Mouse (Mus musculus) lung, postnatal 10 days (tissue): Measurements from ENCODE around the gene Ptprs.
A peak's percentile ranks its signal among the peaks of the same experiment; 100 is the strongest.

ENCODE experiments used
- DNase-seq: peaks from one replicate; pipeline ENCODE4 v3.0.0; 2021

Ptprs gene

DNA sequence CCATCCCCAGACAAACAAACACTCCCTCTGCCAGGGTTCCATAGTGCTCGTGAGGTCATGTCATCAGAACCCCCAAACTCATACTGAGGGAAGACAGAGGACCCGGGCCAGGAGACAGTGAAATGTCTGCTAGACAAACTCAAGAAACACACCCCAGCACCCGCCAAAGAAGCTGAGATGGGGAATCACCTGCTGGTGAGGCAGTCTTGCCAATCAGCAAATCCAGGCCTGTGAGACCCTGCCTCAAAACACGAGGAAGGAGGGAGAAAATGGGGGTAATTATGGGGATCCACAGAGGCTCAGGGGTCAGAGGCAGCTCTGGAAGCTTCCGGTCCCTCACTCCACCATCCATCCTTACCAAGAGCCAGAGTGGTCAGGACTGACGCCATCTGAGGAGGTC, 9.5 kb downstream of the Ptprs start:
- no peak for DNase-seq

DNA sequence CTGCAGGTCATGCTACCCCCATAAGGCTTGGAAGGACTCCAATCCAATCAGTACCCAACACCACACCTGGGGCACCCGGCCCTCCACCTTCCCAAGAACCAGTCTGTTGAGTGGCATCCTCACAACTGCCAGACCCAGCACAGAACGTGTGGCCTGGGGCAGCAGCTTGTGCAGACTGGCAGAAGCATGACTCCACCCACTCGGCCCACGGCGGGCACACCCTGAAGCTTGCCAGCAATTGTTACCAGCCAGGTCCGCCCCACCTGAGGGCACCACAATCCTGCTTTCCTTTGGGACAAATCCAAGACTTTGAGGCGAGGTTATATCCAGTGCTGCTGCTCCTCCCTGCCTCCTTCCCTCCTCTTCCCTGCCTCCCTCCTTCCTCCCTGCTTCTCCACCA, 11.5 kb downstream of the Ptprs start:
- no peak for DNase-seq

DNA sequence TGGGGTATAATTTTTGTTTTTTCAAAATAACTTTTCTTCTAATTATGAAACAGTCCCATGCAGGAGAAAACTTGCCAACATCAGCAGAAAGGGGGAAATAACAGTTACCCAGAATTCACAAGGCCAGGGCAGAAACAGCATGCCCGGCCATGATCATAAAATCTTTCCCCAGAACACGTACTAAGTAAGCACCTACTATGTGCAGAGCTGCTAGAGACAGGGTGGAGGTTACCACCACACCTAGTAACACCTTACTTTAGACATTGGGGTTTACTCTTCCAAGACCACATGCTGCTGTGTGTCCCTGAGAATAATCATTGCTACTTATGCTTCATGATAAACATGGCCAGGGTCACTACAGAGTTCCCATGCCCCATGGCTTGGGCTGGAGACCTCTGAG, 11.9 kb downstream of the Ptprs start:
- DNase-seq: no peak

DNA sequence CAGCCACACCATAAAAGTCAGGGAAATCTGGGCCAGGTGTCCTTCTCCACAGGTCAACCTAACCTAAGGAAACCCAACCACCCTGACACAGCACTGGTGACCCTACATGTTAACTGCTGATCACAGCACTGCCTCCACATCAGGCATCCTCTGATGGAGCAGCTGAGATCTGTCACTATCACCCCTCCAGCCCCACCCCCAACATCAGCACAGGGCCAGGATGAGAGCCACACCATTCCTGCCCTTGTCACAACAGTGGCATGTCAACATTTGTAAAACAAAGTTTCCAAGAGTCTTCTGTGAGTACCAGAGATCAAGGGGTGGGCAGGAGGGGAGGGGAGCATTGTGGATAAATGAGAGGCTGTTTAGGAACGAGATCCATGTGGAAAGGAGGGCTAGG, 12.8 kb downstream of the Ptprs start:
- peak; percentile 87 for DNase-seq

DNA sequence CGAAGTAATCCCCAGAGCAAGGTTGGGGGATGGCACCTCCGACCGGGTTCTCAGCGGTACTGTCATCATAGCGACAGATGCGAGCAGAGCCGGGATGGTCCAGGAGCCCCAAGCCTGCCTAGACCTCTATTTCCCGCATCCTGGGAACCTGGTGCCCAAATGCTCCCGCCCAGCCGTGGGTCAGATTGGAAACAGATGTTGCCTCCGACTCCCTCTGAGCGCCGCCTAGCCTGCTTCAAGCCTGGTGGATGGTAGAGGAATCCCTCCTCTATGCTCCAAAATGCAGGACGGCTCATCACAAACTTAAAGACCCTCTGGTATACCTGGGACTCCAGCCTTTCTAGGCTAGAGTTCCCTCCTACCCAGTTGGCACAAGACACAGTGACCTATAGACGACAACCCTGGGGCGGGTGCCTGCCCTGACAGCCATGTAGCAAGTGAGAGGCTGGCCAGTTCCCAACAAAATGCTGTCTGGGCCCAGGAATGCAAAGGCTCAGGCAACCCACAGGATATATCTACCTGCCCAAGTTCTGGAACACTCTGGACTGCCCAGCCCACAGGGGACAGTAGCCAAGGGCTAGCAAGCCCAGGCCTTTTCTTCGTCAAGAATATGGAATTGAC, 13.3 kb downstream of the Ptprs start:
- no peak for DNase-seq

DNA sequence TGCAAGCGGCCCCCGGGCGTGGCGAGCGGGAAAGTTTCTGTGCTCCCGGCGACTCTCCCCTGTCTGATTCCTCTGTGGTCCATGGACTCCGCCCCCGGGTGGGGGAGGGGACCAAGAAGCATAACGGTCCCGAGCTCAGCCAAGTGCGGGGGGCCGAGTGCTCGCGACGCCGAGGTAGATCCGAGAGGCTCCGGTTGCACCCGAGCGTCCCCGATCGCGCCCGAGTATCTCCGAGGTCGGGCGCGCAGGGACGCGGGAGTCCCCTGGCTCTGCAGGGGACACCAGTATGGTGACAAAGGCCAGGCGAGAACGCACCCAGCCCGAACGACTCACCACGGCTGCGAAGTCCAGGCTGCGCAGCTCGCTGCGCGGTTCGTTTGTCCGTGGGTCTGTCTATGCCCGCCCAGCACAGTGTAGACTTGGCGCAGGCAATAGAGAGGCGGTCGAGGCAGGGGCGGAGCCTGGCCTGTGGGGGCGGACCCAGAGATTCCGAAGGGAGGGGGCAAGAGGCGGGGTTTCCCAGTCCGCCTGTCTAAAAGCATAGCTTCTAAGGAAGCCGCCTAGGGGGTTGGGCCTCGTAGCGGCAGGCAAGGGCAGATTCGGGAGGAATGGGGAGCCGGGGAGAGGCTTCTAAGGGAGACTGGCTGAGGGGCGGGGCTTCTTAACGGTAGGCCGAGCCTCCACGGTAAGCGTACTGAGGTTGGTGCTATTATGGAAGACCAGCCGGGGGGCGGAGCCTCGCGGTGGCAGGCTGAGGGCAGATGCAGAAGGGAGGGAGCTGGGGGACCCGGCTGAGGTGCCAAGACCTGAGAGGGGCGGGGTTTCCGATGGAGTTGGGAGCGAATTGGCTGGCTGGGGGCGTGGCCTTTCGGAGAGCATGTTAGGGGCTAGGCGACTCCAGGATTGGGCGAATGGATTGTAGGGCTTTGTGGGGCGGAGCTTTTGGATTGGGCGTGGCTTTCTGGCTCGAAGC, 14.2 kb downstream of the Ptprs start:
- DNase-seq: peak; percentile 100

DNA sequence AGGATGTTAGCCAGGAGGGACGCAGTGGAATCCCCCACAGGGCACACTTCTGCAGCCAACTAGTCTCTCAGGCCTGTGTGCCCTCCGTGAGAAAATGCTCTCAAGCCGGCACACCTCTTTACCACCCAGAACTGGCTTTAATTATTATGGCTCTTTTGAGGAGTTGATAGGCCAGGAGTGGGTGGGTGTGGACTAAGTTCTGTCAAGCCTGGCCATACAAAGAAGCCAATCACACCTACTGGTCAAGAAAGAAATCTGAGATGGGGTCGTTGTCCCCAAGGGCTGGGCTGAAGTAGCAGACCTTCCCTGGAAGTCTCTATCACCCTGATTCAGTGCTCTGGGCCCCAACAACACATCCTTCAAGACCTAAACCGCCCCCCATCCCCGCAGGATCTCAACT, 15.4 kb downstream of the Ptprs start:
- DNase-seq: no peak

DNA sequence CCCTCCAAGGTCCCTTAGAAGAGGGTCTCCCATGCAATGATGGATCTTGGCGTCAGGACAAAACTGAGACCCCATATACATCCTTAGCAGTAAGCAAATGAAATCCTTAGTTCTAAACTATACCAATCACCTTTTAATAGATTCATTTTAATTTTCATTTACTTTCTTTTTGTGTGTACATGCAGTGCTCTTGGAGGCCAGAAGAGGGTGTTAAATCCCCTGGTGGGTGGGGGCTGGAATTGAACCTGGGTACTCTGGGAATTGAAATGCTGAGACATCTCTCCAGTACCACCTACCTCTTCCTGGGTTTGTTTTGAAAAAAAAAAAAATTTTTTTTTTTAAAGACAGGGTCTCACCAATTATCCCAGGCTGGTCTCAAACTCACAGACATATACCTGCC, 18.8 kb downstream of the Ptprs start:
- no peak for DNase-seq

DNA sequence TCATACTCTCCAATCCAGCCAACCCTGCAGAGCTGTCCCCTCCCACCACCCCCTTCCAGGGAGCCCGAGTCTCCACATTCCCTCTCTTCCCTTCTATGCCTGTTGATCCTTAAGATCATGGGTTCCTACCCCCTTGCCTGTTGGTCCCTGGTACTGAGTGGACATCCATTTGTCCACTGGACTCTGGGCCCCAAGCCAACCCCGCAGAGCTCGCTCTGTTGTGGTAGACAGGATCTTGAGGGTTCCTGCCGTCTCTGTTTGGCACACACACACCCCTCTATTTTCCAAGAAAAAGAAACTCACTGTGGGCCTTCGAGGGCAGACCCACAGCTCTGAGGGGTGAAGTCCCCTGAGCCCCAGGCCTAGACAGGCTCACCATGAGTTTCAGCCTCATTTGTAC, 19.9 kb downstream of the Ptprs start:
- DNase-seq: no peak

DNA sequence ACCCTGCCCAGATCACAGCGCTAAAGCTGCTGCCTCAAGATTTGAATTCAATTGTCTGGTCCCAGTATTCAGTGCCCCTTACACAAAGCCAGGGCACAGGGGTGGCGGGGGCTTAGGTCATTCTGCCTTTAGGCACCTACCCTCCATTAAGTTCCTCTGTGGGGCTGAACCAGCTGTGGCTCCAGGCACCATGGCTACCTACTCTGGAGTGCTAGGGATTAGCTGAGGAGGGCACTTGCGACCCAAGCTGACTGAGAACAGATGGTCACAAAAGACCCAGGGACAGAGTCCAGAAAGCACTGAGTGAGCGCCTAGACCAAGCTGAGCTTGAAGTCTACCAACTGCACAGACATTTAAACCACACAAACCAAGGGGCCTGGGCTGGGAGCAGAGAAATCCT, 22.6 kb downstream of the Ptprs start:
- DNase-seq: no peak

DNA sequence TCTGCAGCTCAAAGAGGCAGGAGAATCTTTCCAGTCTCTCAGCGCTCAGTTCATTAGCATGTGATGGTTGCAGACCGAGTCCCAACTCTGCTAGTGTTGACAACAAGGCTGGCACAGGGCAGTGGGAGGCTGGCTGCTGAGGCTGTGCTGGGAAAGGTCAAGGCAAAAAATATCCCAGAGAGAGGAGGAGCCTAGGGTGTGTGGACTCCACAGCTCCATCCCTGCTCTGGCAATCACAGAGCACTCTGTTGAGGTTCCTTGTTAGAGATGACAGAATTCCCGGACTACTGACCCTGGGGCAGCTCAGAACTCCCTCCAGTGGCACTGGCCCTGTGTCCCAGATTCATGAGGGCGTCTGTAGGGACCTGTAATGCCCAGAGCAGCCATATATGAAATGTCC, 23.0 kb downstream of the Ptprs start:
- DNase-seq: no peak

DNA sequence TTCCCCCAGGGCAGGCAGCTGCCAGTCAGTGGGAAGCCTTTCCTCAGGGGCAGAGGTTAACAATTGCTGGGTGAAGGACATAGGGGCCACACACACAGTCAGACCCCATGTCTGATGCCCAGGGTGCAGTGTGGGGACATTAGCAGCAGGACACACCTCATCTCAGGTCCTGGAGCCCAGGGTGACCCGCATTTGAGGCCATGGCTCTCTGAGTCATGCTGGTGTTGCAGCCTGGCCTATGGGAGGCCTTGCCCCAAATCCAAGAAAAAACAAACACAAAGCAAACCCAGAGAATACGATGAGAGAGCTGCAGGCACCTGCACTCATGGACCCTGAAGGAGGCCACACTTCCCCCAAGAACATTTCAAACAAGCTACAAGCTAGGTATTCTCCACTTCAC, 28.6 kb downstream of the Ptprs start:
- DNase-seq: no peak

DNA sequence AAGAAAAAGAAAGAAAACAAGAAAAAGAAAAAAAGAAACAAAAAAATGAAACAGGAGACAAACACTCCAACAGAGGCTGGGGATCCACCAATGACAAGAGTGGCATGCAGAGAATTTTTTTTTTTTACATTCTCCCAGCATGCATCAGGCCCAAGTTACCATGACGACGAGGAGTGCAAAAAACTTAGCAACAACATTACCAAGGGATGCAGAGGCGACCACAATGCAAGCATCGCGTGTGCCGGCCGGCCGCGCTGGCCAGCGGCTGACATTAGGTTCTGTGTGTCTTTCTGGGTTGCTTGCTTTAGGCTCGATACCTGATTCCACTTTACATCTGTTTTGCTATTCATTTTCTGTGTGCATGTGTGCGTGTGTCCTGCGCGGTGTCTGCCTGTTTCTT, 30.9 kb downstream of the Ptprs start:
- DNase-seq: peak; percentile 80

DNA sequence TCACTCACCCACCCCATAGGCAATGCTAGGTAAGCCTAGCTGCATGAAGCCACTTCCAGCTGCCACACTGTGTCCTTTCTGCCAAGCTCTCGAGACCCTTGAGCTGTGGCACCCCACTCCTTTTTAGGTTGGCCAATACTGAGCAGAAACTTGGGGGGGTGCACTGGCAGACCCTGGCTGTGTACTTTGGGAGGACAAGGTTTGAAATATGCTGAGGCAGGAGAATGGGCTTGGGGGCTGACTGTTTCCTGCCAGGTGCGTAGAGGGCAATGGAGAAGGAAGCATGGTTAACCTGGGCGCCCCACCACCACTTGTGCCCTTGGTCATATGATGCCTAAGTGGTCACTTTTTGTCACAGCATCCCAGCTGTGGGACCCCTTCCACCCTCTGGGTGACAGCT, 31.5 kb downstream of the Ptprs start:
- no peak for DNase-seq

DNA sequence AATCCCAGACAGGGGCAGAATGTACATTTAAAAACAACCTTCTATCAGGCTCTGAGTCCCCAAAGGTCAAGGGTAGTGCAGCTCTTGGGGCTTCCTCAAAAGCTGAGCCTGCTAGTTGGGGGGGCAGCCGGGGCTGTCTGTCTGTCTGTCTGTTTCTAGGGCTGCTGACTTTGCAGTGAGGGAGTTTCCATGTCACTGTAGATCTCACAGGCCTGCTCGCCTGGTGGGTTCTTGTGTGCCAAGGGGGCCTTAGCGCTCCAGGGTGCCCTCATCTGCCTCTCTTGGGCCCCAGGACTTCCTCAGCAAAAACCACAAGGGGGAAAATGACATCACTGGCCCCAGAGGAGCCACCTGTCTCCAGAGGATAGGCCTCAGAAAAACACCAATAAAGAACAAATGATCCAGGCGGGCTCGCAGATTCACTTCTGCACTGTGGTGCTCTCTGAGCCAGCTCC, 32.9 kb downstream of the Ptprs start:
- no peak for DNase-seq

DNA sequence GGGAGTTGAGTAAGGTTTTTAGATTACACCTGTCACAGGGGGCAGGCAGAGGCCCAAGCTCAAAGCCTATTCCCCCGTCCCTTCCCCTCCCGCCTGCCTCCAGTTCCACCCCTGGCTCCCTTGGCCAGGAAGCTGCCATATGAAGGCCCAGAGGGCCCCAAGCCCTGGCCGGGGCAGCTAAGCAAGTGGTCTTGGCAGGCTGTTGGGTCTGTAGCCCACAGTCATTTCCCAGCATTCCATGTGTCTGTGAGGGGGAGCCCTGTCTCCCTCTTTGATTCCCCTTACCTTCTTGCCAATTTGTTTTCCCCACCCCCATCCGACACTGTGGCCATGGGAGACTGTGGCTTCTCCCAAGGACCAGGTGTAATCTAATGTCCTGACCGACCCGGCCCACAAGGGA, 34.0 kb downstream of the Ptprs start:
- no peak for DNase-seq

DNA sequence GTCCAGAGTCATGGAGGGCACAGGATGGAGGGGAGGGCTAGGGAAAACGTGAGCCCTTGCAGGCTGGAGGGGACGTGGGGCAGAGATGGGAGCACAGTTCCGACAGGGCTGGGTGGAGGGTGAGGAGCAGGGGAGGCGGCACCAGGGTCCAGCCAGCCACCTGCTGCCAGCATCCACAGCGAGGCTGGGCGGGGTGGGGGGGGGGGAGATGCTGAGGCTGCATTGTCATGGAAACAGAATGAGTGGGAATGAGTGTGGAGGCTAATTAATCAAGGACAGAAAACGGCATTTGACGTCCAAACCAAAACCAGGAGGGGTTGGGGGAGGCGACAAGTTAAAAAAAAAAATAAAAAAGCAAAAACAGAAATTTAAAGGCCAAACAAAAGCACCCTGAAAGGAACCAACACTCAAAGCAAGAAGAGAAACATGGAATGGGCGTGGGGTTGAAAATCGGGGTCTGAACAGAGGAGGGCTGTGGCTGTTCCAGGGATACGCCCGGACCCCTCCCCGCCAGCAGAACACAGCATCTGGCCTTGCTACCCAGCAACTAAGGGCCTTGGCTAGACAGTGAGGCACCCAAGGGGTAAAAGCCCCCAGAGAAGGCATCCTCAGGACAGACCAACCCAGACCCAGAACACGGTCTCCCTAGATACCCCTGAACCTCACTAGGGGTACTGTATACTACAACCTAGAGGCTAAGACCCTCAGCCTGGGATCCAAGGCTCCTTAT, 36.4 kb downstream of the Ptprs start:
- DNase-seq: no peak

DNA sequence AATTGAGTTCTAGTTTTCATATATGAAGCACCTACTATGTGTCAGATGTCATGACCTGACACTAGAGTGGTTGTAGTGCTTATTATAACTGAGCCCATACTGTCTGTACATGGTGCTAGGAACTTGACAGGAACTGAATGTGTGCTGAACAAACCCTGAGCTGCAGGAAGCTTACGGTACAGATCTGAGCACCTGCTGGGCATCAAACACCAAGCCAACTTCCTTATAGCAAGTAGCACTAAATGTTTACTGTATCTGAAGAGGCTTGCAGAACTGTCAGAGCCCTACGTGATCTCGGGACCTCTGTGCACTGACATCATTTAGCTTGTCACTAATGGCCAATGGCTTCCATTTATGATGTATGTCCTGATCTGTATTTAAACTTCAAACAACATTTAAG, 44.7 kb downstream of the Ptprs start:
- DNase-seq: no peak

DNA sequence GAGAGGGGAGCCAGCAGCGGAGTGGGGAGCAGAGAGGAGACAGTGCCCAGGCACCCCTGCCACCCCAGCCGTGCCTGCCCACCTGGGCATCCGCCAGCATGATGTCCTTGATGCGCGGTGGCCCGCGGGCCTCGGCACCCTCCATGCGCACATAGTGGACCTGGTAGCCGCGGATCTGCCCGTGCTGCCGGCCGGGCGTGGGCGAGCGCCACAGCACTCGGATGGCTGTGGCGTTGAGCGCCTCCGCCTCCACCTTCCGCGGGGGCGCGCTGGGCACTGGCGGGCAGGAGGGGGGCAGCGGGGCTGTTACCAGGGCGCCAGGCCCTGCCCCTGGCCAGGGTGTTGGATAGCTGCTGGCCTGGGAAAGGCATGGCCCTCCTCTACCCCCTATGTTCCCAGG, 48.4 kb downstream of the Ptprs start:
- no peak for DNase-seq

DNA sequence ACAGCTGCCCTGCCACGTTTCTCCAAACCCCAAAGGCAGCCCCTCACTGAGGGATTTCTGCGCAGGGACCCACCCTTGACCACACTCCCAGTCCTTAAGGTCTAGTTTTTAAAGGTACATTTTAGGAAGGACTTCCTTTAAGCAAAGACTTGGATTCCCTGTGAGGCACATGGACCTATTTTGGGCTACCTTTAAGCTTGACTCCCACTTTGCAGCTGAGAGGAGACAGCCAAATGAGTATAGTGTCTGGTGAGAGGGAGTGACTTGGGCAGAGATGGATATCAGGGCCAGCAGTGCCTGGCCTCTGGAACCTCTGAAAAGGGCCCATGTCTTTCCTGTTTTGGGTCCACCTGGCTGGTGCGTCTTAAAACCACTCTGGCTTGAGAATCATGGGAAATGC, 50.3 kb downstream of the Ptprs start:
- no peak for DNase-seq

DNA sequence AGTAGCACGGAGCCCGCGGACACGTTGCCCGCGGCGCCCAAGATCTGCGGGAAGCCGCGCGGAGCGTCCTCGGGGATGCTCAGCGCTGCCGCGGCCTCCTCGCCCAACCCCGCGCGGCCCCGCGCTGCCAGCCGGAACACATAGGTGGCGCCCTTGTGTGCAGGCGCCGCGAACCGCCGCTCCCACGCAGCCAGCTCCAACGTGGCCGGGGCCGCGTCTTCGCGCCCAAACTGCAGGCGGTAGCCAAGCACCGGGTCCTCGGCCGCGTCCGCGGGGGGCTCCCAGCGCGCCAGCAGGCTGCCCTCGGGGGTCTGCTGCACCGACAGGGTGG, 50.7 kb downstream of the Ptprs start:
- DNase-seq: peak; percentile 87

DNA sequence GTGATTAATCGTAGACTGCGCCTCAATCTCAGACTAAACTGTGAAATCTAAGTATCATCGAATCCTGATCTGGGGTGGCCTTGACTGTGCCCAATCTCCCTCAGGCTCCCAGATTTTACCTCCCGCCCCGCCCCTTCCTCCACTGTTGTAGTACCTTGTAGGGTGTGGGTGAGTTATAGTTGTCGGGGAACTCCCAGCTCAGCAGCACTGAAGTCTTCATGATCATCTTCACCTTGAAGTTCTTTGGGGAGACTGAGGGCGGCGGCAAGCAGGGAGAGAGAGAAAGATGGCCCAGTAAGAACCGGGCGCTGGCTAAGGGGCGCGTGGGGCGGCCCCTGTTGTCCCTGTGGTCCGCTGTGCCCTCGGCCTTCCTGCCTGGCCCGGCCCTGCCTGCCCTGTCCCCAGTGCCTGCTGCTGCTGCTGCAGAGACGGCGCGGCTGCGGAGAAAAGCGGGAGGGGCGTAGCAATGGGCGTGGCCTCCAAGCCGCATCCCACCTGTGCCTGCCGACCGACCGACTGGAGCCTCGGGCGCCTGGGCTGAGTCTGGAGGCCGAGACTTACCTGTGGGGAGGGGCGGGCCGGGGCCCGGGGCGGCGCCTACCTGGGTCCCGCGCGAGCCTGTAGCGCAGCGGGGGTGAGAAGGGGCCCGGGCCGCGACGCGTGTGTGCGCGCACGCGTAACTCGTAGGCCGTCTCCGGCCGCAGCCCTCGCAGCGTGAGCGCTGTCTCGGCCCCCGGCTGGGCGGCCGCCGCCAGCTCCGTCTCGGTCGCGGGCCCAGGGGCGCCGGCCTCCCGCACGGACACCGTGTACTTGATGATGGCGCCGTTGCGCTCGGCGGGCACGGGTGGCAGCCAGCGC, 51.3 kb downstream of the Ptprs start:
- peak; percentile 69 for DNase-seq

DNA sequence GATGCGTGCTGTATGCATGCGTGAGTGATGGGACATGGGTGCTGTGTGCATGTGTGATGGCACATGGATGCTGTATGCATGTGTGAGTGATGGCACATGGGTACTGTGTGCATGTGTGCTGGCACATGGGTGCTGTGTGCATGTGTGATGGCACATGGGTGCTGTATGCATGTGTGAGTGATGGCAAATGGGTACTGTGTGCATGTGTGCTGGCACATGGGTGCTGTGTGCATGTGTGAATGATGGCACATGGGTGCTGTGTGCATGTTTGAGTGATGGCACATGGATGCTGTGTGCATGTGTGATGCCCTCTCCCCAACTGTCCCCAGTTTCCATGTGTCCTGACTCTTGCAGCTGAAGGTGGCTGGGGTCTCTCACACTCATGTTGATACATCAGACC, 56.3 kb downstream of the Ptprs start:
- no peak for DNase-seq
